Mouse (Mus musculus) spleen, postnatal 36 days (tissue): ENCODE data around the gene Ecsit.

Source experiments
- DNase-seq, 2 experiments: peaks; one replicate each; pipeline ENCODE4 v3.0.0; 2022; ENCODE audit warnings: low spot score in 2 of 2, mixed read lengths in 1 of 2

Gene Ecsit

DNA sequence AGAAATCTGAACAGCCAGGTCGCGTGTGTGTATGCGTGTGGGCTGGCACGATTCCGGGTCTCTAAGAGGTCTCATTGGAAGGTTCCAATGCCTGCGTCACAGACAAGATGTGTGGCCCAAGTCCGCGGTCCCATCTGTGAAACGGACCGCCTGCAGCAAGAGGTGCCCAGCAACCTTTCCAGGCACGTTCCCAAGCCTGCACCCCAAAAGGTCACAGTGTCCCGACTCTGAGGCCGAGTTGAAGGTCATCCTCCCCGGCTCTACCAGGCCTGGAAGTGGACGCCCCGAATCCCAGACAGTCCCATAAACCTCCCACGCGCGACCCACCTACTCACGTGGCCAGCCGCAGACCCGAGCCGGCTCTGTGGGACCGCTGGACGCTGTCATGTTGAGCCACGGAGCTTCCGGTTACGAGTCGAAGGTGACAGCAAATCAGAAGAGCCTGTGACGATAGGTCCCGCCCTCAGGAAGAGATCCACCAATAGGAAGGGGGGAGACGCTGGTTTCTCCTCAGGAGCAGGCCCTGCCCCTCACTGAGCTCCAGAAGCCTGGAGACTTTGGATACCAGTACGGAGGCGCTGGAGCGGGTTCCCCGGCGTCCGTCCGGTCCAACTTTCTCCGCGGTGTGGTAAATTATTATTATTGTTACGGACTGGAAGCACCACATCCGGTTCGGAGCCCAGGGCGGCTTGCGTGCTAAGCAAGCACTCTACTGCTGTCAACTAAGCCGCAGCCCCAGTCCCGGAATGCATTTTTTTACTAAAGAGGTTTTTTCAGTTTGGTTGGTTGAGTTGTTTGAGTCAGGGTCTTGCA, at the start of gene Ecsit:
Gene Ecsit, minus strand, starts transcription at position 417 of the 813 bp plus-strand sequence.
- peak; percentile 92 to 94 for DNase-seq

DNA sequence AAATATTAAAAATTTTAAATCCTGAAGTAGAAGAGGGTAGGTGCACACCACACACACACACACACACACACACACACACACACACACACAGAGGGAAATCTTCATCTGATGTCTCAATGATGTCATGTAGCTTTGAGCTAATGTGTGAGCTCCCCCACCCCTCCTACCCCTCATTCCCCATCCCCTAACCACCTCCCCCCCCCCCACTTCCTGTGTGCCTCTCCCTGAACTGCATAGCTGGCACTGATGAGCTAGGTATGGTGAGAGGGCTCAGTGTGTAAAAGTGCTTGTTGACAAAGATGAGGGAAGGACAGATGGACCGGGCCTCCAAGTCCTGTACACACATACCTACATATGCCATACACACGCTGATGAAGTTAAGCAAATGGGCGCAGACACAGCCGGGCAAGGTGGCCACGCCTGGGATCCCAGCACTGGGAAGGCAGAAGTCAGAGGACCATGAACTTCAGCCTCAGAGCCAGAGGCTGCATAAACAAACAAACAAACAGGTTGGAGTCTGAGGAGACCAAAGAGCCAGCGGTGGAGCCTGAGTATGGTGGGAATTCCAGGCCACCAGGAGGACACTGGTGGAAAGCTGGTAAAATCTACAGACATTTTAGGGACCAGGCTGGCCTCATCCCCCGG, 49.1 kb upstream of the Ecsit start:
- DNase-seq, result no peak

DNA sequence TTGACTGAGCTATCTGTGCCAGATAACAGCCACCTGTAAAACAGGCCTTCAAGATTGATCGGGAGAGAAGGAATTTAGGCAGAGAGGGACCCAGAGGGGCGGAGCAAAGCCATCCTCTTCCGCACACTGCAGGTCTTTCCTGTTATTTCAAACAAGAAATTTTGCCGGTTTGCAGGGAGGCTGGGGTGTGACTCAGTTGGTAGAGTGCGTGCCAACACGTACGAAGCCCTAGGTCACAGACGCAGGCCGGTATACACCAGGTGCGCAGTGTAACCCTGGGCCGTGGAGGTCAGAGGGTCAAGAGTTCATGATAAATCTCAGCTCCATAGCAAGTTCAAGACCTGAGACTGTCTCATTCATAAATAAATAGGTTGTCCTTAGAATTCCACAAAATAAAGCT, 47.0 kb upstream of the Ecsit start:
- no peak for DNase-seq

DNA sequence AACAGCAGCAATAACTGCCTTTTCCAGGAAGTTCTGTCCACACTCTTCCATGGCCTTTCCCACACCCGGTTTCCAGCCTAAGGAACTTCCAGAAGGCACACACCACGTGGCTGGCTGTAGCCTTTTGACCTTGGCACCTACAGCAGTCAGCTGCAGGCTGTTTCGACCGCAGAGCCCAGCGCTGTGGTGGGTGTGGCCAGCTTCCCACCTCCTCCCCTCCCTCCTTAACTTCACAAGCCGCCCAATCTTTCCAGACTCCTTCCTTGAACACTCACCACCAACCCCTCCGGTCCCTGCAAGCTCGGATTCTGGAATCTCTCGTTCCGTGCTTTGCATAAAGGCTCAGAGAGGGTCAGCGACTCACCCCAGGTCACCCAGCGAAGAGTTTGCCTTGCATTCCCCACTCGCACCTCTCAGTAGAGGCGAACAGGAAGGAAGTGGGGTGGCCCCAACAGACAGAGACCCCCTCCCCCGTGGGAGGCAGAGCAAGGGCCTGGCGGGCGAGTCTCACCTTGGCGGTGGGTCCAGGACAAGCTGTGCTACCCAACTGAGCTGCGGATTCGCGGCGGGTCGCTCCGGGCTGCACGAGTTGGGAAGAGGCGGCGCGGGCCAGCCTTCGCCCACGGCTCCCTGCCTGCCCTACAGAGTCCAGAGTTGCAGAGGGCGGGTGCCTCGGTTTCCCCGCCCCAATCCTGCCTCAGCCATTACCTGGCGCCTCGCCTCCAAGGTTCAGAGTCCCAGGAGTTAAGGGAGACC, 46.2 kb upstream of the Ecsit start:
- DNase-seq, result peak; percentile 85 to 86

DNA sequence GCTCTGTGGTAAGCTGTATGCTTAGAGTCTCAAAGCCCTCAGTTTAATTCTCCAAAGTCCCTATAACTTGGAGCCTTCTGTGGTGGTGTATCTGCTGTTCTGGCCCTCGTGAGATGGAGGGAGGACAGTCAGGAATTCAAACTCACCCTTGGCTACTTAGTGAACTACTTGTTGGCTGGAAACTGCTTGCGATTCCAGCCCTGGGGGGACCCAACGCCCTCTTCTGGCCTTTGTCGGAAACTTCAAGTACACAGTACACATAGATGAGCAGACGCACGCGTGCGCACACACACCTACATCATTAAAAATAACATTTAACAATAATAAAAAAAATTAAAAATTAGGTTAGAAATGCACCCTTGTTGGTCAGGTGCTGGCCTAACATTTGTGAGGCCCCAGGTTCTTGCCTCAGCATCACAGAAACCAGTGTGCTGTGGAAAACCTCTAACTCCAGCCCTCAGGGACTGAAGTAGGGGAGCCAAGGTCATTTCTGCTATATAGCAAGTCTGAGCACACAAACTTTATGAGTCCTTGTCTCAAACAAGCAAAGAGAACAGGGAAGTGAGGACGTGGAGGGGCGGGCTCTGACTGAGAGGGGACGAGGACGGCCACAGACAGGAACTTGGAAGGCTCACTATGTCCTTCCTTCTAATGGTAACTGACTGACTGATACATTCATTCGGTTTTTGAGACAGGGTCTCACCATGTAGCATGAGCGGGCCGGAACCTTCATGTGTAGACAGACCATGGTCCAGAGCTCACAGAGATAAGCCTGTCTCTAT, 40.2 kb upstream of the Ecsit start:
- peak; percentile 70 to 78 for DNase-seq

DNA sequence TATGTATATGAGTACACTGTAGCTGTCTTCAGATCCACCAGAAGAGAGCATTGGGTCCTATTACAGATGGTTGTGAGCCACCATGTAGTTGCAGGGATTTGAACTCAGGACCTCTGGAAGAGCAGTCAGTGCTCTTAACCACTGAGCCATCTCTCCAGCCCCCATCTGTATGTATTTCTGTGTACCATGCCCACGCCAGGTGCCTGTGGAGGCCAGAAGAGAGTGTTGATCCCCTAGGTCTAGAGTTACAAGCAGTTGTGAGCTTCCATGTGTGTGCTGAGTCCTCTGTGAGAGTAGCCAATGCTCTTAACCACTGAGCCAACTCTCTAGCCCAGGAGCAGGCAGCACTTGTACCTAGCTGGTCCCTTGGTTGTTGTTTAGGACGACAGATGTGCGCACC, 38.9 kb upstream of the Ecsit start:
- no peak for DNase-seq

DNA sequence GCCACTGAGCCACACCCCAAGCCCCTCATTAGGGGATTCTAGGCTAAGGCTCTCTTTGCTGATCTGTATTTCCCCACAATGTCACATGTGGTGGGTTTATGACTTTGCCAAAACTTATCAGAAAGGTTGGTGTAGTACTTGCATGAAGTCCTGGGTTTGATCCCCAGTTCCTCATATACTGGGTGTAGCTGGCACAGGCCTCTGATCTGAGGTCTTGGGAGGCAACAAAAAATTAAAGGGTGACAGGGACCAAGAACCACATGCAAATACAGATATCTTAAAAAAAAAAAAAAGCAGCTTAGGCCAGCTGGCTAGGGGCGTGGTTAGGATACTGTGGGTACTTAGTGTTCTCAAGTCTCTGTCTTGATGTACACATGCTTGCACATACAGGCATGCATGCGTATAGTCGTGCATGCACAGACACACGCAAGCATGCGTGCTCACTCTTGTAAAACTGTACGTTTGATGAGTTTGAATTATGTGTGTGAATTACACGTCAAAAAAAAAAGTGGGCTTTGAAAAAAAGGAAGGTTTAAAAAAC, 37.9 kb upstream of the Ecsit start:
- peak; percentile 87 to 88 for DNase-seq

DNA sequence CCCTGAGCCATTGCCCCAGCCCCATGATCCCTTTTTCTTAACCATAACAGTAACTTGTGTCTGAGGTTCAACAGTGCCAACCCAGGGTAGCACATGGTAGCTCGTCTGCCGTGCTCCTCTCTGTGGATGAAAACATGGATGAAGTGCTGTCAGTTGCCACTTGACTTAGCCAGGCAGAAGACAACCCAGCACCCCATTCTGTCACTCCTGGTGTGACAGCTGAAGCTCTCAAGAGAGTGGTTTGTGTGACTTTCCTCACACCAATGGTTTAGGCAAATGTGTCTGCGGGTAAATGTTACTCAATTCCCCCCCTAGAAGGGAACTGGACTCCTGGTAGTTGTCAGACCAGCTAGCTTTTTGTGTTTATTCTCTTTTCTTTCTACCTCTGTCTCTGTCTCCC, 36.8 kb upstream of the Ecsit start:
- DNase-seq, result peak; percentile 83 to 85

DNA sequence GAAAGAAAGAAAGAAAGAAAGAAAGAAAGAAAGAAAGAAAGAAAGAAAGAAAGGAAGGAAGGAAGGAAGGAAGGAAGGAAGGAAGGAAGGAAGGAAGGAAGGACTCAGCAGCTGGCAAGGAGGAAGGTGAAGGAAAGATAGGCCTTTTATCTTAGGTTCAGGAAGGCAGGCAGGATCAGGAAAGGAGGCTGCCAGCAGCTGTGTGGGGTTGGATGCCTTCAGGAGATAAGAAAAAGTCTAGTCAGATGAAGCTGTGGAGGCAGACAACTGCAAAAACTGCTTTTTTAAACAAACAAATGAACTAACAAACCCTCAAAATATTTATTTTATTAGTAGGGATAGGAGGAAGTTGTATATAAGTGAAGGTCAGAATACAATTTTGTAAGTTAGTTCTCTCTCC, 36.3 kb upstream of the Ecsit start:
- DNase-seq, result no peak

DNA sequence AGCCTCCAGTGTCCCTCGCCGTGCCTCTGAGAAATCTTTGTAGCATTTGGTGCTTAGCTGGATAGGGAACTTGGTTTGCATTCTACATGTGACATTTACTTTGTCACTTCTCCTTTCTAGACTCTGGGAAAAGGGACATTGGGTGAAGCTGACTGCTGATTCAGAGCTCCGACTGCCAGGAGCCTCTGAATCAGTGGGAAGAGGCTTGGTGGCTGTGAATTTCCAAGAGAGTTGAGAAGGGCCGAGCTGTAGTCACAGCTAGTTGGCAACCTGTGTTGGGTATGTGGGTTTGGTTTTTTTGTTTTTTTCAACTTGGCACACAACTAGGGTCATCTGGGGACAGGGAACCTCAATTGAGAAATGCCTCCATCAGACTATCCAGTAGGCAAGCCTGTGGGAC, 34.3 kb upstream of the Ecsit start:
- DNase-seq, result no peak

DNA sequence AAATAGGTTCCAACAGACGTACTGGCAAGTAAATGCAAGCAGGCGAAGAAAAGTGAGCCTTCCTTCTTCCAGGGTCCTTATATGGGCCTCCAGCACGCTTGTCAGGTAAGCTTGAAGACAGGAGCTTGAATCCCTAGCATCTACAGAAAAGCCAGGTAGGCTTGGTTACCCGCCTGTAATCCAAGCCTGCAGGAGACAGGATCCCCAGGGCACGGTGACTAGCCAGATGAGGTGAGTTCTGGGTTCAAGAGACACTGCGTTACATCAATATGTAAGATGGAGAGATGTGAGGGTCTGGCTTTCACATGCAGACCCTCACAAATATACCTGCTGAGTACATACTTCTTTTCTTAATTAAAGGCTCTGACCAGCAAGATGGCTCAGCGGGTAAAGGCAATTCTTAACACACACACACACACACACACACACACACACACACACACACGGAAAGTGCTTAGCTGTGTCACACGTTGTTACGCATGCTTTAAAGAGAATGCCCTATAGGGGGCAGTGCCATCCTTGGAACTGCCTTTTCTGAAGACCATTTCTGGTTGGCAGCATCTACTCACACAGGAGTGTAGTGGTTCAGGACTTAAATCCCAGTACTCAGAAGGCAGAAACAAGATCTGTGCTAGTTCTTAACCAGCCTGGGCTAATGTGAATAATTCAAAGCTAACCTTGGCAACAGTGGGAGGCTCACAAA, 32.7 kb upstream of the Ecsit start:
- peak; percentile 76 to 87 for DNase-seq

DNA sequence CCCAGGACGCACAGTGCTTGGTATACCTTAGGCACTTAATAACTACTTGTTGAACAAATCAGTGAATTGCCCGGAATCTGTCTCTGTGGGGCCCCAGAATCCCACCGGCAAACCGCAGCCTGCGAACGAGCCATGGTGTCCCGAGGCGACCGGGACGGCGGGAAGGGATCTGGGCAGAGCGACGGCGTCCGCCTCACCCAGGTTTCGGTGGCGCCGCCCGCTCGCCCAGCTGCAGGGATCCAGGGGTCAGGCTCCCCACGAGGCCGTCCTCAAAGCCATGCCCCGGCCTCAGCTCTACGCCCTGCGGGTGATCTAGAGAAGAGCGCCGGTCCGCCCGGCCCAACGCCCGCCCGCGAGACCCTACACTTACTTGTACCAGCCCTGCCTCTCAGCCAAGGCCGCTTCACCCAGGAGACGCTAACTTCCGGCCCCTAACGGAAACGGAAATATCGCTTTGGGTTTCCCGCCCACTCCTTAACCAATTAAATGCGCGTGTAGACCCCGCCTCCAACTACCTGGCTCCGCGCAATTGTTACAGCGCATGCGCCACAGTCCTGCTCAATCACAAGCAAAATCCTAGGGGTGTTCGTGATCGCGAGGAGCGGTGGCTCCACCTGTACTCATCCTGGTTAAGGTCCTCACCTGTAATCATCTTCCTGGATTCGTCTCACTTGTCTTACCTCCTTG, 31.6 kb upstream of the Ecsit start, which contains the start of gene Elof1:
Gene Elof1, minus strand, starts transcription at position 433 of the 687 bp plus-strand sequence.
- DNase-seq, result peak; percentile 94 to 96

DNA sequence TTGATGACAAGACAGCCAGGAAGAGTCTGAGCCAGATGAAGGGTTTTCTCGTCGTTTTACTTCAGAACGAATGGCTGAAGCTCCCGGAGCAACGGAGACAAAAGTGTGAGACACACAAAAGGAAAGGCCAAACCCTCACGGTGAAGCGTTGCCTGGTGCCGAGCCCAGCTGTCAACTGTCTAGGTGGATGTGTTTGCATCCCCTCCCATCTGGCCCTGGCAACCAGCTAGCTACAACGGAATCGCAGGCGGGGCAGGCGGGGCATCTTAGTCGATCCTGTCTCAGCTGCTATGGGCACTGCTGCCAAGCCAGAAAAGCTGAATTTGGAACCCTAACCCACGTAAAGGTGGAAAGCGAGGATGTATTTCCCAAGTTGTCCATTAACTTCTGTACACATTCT, 30.8 kb upstream of the Ecsit start:
- no peak for DNase-seq

DNA sequence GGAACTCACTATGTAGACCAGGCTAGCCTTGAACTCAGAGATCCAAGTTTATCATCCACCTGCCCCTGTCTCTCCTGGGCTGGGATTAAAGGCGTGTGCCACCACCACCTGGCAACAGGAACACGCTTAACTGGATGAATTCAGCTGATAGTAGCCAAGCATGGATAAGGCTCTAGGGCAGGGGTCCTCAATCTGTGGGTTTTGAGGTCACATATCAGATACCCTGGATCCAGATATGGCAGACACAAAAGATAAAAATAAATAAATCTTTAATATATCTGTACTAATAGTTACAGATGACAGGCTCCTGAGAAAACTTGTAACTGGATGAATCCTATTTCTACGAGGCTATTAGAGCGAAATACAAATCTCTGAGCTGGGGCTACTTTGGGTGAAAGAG, 30.4 kb upstream of the Ecsit start:
- DNase-seq, result no peak

DNA sequence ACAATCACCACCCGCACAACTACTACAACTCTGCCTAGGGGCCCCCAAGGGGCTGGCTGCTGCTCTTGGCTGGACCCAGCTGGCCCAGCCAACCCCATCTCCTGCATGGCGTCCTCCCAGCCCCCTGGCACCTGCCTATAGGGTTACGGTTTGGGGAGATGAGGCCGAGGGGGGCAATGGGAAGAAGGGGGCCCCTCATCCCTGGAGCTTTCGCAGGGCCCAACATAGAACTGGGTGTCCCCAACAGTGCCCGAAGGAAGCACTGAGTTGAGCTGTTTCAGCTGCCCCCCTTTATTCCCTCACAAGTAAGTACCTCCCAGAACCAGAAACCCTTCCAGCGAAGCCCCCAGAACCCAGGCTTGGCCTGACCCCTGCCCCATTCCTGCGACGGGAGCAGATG, 23.0 kb upstream of the Ecsit start:
- DNase-seq, result no peak

DNA sequence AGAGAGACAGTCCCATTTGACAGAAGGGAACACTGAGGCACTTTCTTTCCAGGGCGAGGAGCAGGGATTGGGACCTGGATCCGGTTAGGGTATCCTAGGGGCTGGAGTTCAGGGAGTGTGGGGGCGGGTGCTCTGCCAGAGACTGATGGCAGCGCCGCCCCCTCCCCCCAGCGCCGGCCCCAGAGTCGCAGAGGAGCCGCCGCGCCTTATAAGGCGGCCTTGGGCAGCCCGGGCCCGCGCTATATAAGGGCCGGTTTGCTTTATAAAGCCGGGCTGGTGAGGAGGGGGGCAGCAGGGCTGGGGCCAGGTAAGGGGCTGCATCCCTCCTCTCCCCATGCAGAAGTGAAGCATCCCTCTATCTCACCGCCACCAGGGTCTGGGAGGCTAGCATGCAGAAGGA, 14.7 kb upstream of the Ecsit start:
- no peak for DNase-seq

DNA sequence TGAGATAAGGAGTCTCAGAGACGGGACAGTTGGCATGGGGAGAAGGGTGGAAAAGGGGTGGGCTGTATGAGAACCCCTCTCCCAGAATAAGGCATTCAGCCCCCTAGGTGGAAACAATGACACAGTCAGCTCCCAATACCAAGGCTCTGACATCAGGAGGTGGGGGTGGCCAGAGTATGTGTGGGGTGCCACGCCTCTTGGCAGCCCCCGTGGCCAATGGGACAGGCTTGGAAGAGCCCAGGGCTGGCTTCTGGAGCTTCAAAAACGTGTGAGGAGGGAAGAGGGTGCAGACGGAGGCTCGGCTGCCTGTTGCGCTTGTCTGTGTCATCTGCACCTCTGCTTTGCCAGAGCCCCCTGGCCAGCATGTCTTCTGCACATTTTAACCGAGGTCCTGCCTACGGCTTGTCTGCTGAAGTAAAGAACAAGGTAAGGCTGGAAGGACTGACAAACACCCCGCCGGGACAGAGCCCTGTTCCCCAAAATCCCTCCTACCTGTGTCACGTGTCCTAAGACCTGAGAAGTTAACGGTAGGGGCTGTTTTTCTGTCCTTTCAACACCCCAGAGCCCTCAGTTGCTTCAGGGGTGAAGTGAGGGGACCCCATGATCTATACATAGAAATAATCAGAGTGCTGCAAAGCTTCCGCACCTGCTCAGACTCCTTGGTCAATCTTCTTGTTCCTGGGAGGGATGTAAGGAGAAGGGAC, 13.9 kb upstream of the Ecsit start, which contains the start of gene Cnn1:
Gene Cnn1, plus strand, starts transcription at position 224 of the 704 bp plus-strand sequence.
- no peak for DNase-seq

DNA sequence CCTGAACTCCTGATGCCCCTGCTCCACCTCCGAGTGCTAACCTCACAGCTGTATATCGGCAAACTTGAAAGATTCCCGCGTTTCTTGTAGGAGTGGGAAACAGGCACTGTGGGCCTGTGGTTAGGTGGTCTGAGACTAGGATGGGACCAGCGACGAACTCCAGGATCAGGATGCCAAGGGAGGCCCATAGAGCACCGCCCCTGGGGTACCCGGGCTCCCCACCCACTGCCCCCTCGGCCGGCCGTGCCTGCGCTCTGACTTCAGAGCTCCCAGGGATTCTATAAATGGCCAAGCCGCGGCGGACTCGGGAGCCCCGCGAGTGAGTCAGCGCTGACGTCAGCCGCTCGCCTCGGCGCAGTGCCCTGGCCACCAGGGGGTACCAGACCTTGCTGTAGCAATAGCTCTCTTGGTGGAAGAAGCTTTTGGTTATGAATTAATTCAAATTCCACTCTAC, 10.6 kb upstream of the Ecsit start:
- peak; percentile 80 to 83 for DNase-seq

DNA sequence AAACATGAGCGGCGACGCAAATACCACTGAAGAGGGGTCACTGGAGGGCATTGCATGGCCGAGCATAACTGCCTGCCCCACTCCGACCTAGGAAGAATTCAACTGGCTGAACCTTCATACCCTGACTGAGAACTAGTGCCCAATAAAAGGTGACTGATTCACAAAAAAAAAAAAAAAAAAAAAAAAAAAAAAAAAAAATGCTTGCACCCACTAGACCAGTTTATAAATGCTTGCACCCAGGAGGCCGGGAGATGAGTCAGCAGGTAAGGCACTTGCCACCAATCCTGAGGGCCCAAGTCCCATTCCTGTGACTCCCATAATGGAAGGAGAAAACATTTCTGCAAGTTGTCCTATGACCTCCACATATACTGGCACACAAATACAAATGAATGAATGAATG, 7.5 kb upstream of the Ecsit start:
- DNase-seq, result no peak
